Mouse (Mus musculus) myocyte (in vitro differentiated cells): ENCODE data around the gene Armc2. TPM values are rescaled to one million over a fixed set of nuclear protein-coding genes. Genes with fewer than 3 reads are reported as not detected.

Source experiments
- H3K27me3 ChIP-seq: one replicate; pipeline ENCODE4 v1.6.1; 2011; ENCODE audit not compliant: control insufficient read depth, insufficient read depth, insufficient read length
- H3K36me3 ChIP-seq: one replicate; pipeline ENCODE4 v1.6.1; 2011; ENCODE audit not compliant: control insufficient read depth, insufficient read depth
- H3K4me2 ChIP-seq: one replicate; pipeline ENCODE4 v1.6.1; 2011; ENCODE audit warnings: low read depth, control low read depth
- H3K4me3 ChIP-seq: one replicate; pipeline ENCODE4 v1.5.1; 2011; ENCODE audit warnings: mild to moderate bottlenecking, control low read depth, moderate library complexity
- H3K79me2 ChIP-seq: one replicate; pipeline ENCODE4 v1.6.1; 2011; ENCODE audit not compliant: control insufficient read depth, insufficient read depth
- H3ac ChIP-seq: one replicate; pipeline ENCODE4 v1.6.1; 2011; ENCODE audit not compliant: control insufficient read depth, insufficient read length
- CEBPB ChIP-seq: IDR thresholded peaks from 2 replicates; pipeline ENCODE4 v1.6.1; 2011; ENCODE audit warnings: mild to moderate bottlenecking, moderate library complexity; ENCODE audit not compliant: poor library complexity, insufficient read depth, severe bottlenecking
- E2F4 ChIP-seq: IDR thresholded peaks from one replicate; pipeline ENCODE4 v1.6.1; 2011; ENCODE audit warnings: mild to moderate bottlenecking, control low read depth, moderate library complexity; ENCODE audit not compliant: insufficient read depth
- MAX ChIP-seq: IDR thresholded peaks from one replicate; pipeline ENCODE4 v1.6.1; 2011; ENCODE audit warnings: low read depth, mild to moderate bottlenecking, control low read depth
- MYOD1 ChIP-seq, 3 experiments: IDR thresholded peaks; one replicate each; pipeline ENCODE4 v1.6.1; 2011; ENCODE audit warnings: control low read depth in 2 of 3, low read depth in 2 of 3, mild to moderate bottlenecking in 2 of 3, moderate library complexity in 1 of 3; ENCODE audit not compliant: insufficient read length in 2 of 3, control insufficient read depth in 1 of 3
- MYOG ChIP-seq, 3 experiments: IDR thresholded peaks; one replicate each; pipeline ENCODE4 v1.6.1; 2011; ENCODE audit warnings: control low read depth in 2 of 3, low read depth in 2 of 3, mild to moderate bottlenecking in 2 of 3; ENCODE audit not compliant: insufficient read length in 2 of 3, control insufficient read depth in 1 of 3, insufficient read depth in 1 of 3
- POLR2A ChIP-seq: IDR thresholded peaks from one replicate; pipeline ENCODE4 v1.6.1; 2011; ENCODE audit warnings: low read depth, mild to moderate bottlenecking, control low read depth, moderate library complexity; ENCODE audit not compliant: insufficient read length
- POLR2AphosphoS2 ChIP-seq: IDR thresholded peaks from one replicate; pipeline ENCODE4 v1.6.1; 2011; ENCODE audit warnings: low read depth, control low read depth; ENCODE audit not compliant: insufficient read length
- REST ChIP-seq: IDR thresholded peaks from one replicate; pipeline ENCODE4 v1.6.1; 2011; ENCODE audit warnings: mild to moderate bottlenecking, control low read depth, moderate library complexity; ENCODE audit not compliant: insufficient read depth, insufficient read length
- SRF ChIP-seq: IDR thresholded peaks from one replicate; pipeline ENCODE4 v1.6.1; 2011; ENCODE audit warnings: low read depth; ENCODE audit not compliant: control insufficient read depth, insufficient read length
- TCF12 ChIP-seq: IDR thresholded peaks from one replicate; pipeline ENCODE4 v1.6.1; 2011; ENCODE audit warnings: mild to moderate bottlenecking, control low read depth; ENCODE audit not compliant: poor library complexity, insufficient read depth, severe bottlenecking
- TCF3 ChIP-seq: IDR thresholded peaks from one replicate; pipeline ENCODE4 v1.6.1; 2011; ENCODE audit warnings: low read depth, control low read depth; ENCODE audit not compliant: insufficient read length
- USF1 ChIP-seq: IDR thresholded peaks from one replicate; pipeline ENCODE4 v1.6.1; 2011; ENCODE audit warnings: low read depth, mild to moderate bottlenecking, control low read depth, moderate library complexity
- polyA plus RNA-seq: library from polyadenylated mRNA; unstranded; fragments of >200 nt; fragmentation: generic; extraction: Trizol; gene quantifications from one replicate; pipeline ENCODE4 v1.2.1, GENCODE M21; 2012; ENCODE audit warnings: missing spikeins

Armc2 gene
- polyA plus RNA-seq, 1 experiment: 0.31 TPM

DNA sequence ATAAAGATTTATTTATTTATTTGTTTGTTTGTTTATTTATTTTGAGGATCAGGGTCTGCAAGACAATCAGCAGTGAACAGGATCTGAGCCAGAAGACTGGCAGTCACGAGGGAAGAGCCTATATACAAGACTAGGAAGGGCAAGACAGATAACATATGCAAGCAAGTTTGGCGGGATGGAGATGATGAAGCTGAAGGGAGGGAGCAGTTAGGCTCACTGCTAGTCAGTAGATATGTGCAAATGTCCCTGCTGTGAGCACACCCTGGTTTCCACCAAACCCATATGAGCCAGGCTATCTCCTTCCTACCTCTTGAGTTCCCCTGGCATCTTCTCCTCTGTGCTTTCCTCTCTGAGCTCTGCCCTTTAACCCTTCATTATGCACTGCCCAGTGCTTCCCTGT lies 146.7 kb downstream of the Armc2 start:
- no peak overlapping the region for H3K4me2 ChIP-seq
- no peak overlapping the region for H3K4me3 ChIP-seq
- no peak overlapping the region for H3ac ChIP-seq
- TF ChIP-seq MYOG (IDR thresholded peaks at IDR 0.05; ENCODE audit: control insufficient read depth in 1 of 3, insufficient read depth in 1 of 3, insufficient read length in 2 of 3, low read depth in 2 of 3) (no peak), TCF3 (no peak), TCF12 (no peak), CEBPB (no peak), E2F4 (no peak), POLR2AphosphoS2 (no peak), MYOD1 (IDR thresholded peaks at IDR 0.05; ENCODE audit: control insufficient read depth in 1 of 3, insufficient read length in 2 of 3, low read depth in 2 of 3) (no peak), POLR2A (no peak), MAX (no peak), SRF (no peak), REST (no peak), USF1 (no peak)
- H3K79me2 ChIP-seq: no peaks in the 10 kb centered on the region
- H3K27me3 ChIP-seq: no peaks in the 10 kb centered on the region
- no peaks in the 10 kb centered on the region for H3K36me3 ChIP-seq

DNA sequence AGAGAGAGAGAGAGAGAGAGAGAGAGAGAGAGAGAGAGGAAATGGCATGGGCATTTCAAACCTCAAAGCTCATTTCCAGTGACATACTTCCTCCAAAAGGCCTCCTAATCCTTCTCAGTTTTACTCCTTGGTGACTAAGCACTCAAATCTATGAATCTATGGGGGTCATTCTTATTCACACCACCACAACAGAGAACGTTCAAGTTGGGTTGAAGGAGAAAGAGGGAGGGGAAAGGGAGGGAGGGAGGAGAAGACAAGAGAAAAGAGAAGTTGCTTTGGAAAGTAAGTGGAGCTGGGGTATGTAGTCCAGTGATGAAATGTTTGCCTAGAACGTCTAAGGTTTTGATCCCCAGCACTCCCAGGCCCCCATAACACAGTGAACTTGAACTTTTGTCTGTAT lies 148.1 kb downstream of the Armc2 start:
- Histone ChIP-seq H3K79me2 (no peaks in the 10 kb centered on the region), H3K27me3 (no peaks in the 10 kb centered on the region), H3K4me2 (no peak overlapping the region), H3K36me3 (no peaks in the 10 kb centered on the region), H3ac (no peak overlapping the region), H3K4me3 (no peak overlapping the region)
- TF ChIP-seq USF1 (no peak), MAX (no peak), SRF (no peak), TCF12 (no peak), POLR2A (no peak), MYOD1 (IDR thresholded peaks at IDR 0.05; ENCODE audit: control insufficient read depth in 1 of 3, insufficient read length in 2 of 3, low read depth in 2 of 3) (no peak), CEBPB (no peak), E2F4 (no peak), MYOG (IDR thresholded peaks at IDR 0.05; ENCODE audit: control insufficient read depth in 1 of 3, insufficient read depth in 1 of 3, insufficient read length in 2 of 3, low read depth in 2 of 3) (no peak), TCF3 (no peak), POLR2AphosphoS2 (no peak), REST (no peak)

- no peak overlapping the region for H3K4me3 ChIP-seq
- TF ChIP-seq REST (no peak), USF1 (no peak), CEBPB (no peak), E2F4 (no peak), SRF (no peak), POLR2A (no peak), MAX (no peak), POLR2AphosphoS2 (no peak), TCF12 (no peak), TCF3 (no peak), MYOD1 (IDR thresholded peaks at IDR 0.05; ENCODE audit: control insufficient read depth in 1 of 3, insufficient read length in 2 of 3, low read depth in 2 of 3) (no peak), MYOG (IDR thresholded peaks at IDR 0.05; ENCODE audit: control insufficient read depth in 1 of 3, insufficient read depth in 1 of 3, insufficient read length in 2 of 3, low read depth in 2 of 3) (no peak)
- no peaks in the 10 kb centered on the region for H3K36me3 ChIP-seq
- no peaks in the 10 kb centered on the region for H3K79me2 ChIP-seq
- H3K27me3 ChIP-seq: no peaks in the 10 kb centered on the region
- H3K4me2 ChIP-seq: no peak overlapping the region
- no peak overlapping the region for H3ac ChIP-seq
These were observed 150.3 kb downstream of the Armc2 start for GRCm38 (mm10) chr10:41867956-41868355.

GRCm38 (mm10) chr10:41866838-41867154 lies 151.4 kb downstream of the Armc2 start:
- Histone ChIP-seq H3K4me3 (no peak overlapping the region), H3K4me2 (peak overlapping the region; percentile 53), H3K36me3 (no peaks in the 10 kb centered on the region), H3ac (no peak overlapping the region), H3K79me2 (no peaks in the 10 kb centered on the region), H3K27me3 (no peaks in the 10 kb centered on the region)
- TF ChIP-seq POLR2AphosphoS2 (no peak), MYOD1 (IDR thresholded peaks at IDR 0.05; ENCODE audit: control insufficient read depth in 1 of 3, insufficient read length in 2 of 3, low read depth in 2 of 3) (no peak), SRF (no peak), TCF3 (no peak), MYOG (IDR thresholded peaks at IDR 0.05; ENCODE audit: control insufficient read depth in 1 of 3, insufficient read depth in 1 of 3, insufficient read length in 2 of 3, low read depth in 2 of 3) (no peak), REST (no peak), TCF12 (no peak), E2F4 (no peak), POLR2A (no peak)
